Mouse (Mus musculus) left cerebral cortex, adult 8-10 months (tissue): Measurements from ENCODE around the gene Atad3a. TPM values are rescaled to one million over a fixed set of nuclear protein-coding genes. Genes with fewer than 3 reads are reported as not detected.

Source experiments
- DNase-seq, 2 experiments: peaks; one replicate each; pipeline ENCODE4 v3.0.0; 2022; ENCODE audit warnings: low spot score in 2 of 2
- total RNA-seq, 4 experiments: library from RNA; stranded (reverse); gene quantifications; 2 replicates each; pipeline ENCODE4 v1.2.4; 2022

Atad3a gene
- total RNA-seq, 4 experiments from 2014 or later = 41.3 to 55.7 (median 51.1) TPM

GRCm38 (mm10) chr4:155739741-155740636 is 20.9 kb downstream of the Atad3a start:
- DNase-seq = no peak

DNA sequence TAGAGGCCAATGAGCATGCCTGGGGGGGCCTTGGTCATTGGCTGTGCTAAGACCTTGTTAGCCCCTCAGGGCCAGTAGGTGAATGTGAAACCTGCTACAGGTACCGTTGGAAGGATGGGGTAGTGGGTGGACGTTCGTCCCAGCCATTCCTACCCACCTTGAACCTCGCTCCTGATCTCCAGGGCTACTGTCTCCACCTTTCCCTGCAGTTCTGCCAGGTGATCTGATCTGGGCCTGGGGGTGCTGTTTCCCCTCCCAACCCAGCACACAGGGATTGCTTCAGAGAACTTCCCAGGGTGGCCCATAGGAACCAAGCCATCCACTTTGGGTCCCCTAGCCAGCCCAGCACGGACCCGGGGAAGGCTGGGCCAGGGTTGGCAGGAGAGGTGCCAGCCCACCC is 21.7 kb downstream of the Atad3a start:
- DNase-seq = no peak

- DNase-seq = peak in 1 of 2 experiments; percentile 73
Observed at GRCm38 (mm10) chr4:155738262-155738661, 22.6 kb downstream of the Atad3a start.

GRCm38 (mm10) chr4:155736421-155736820 is 24.5 kb downstream of the Atad3a start:
- DNase-seq = no peak

DNA sequence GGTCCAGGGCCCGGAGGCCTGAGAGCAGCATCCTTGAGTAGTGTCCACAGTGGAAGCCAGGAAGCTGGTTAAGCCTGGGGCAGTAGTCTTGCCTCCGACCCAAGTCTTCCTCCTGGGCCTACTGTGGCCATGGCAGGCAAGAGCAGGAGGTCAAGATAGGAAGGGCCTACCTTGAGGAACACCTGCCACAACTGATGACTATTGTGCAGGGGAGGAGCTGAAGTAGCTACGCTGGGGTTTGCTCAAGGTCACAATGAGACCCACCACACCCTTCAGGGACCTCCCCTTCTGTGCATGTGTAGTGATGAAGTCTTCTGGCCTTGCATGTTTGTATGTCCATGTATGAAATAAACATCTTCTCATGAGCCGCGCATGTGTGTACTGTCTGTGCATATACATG is 25.1 kb downstream of the Atad3a start:
- DNase-seq = no peak

GRCm38 (mm10) chr4:155734951-155735702 is 25.8 kb downstream of the Atad3a start:
- DNase-seq = peak in 1 of 2 experiments; percentile 50

DNA sequence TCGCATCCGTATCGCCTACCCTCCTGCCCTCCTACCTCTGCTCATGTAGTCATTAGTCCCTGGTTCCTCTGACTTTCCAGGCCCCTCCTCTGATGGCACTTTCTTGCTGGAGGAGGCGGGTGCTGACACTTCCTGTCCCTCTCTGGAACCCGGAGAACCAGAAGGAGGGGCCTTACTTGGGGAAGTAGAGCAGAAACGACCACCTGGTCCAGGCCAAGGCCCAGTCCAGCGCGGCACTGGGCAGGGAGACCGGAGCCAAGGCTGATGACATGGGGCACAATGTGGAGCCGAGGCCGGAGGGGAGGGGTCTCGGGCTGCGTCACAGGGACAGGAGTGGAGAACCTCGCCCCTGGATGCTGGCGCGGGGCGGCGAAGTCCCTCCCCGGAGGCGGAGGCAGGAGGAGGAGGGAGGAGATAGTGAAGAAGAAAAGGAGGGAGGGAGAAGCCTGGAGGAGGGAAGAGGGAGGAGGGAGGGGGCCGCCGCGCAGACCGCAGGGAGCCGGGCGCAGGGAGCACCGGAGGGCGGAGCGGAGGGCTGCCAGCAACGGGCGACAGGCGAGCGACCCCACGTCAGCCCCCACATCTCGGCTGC is 26.4 kb downstream of the Atad3a start, which contains the start of gene Tmem240:
Tmem240 (plus strand) TSS at position 451 of the 592 bp plus-strand sequence.
- peak; percentile 78 to 92 for DNase-seq

DNA sequence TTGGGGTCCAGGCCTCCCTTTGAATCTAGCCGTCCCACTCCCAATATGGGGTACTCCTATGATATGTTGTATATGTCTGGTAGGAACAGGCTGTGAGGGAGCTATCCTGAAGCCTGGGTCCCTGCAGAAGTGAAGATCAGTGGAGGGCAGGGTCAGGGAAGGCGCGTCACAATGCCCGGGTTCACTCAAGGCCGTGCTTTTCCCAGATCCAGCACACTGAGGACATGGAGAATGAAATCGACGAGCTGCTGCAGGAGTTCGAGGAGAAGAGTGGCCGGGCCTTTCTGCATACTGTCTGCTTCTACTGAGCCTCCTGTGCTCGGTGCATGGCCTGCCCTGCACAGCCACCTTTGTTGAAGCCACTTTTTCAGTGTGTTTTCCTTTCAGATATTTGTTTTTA is 27.6 kb downstream of the Atad3a start:
- no peak for DNase-seq

DNA sequence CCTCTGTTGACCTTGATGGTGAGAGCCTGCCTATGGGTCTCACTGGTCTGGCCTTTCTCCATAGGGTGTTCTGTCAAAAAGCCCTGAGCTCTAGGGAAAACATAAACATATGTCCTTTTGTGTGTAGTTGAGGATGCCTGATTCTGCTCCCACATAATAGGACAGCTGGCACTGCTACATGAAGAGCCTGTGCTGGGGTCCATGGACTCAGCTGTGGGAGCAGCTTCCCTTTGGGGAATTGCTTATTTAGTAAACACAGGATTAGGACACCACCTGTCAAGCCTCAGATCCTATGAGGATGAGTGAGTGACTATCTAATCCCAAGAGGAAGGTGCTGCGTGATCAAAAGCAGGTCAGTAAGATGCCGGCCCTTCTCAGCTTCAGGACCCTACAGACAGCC is 32.9 kb downstream of the Atad3a start:
- no peak for DNase-seq

DNA sequence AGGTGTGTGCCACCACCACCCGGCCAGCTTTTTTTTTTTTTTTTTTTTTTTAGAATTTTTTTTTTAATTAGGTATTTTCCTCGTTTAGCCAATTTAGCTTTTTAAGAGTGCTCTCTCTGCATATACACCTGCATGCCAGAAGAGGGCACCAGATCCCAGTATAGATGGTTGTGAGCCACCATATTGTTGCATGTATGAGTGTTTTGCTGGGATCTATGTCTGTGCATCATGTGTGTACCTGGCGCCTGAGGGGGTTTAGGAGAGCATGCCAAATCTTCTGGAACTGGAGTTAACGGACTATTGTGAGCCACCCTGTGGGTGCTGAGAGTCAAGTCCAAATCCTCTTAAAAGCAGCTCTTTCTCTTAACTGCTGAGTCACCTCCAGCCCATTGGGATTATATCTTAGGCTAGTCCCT is 39.2 kb downstream of the Atad3a start:
- no peak for DNase-seq

DNA sequence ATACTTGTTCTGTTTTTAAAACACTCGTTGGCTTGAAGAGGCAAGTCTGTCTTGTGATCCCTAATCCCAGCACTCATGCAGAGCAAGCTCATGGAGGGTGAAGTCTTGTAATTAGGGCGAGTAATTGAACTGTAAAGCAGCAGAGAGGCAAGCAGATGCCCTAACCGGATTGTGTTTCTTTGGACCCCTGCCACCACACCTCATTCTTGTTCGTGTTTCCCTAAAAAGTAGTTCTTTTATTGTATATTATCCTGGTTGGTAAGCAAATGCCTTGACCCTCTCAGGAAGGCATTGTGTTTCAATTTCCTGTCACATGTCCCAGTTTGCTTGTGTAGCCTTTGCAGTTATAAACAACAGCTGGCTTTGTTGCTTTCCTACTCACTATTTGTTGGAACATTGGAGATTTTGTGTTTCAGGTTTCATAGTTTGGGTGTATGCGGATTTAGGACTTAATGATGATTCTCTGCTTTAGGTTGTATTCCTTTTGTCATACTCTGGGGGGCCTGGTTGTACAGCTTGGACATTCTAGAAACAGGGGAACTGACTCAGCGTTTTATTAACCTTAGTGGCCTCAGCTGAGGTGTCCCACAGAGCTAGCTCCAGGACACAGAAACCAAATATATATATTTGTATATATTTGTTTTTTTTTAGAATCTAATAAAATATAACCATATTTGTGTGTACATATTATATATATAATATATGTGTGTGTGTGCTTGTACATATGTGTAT is 50.2 kb downstream of the Atad3a start:
- no peak for DNase-seq

- DNase-seq = no peak
Observed at GRCm38 (mm10) chr4:155708988-155709387, 51.9 kb downstream of the Atad3a start.

DNA sequence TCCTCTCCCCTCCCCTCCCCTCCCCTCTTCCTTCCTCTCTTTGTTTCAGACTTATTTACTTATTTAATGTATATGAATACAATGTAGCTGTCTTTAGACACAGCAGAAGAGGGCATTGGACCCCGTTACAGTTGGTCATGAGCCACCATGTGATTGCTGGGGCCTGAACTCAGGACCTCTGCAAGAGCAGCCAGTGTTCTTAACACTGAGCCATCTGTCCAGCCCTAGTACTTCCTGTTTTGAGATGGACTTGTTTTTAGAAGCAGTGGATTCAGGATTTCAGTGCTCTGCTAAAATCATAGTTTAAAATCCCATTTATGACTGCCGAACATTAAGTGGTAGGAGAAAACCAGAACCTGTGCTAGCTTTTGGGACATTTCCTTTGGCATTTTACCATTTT is 52.3 kb downstream of the Atad3a start:
- DNase-seq = no peak

DNA sequence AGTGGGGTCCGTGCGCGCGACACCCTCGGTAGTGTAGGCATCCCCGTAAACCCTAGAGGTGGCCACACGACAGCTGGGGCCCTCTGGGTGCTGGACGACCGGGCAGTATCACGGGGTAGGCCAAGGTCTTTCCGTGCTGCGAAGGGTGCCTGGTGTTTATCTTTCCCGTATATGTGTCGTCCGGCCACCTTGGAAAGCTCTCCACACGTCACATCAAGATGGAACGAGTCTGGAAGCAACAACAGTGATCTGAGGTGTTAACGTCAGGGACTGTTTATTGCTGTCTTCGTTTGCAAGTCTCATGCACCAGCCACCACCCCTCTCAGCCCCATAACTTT is 55.3 kb downstream of the Atad3a start:
- no peak for DNase-seq

DNA sequence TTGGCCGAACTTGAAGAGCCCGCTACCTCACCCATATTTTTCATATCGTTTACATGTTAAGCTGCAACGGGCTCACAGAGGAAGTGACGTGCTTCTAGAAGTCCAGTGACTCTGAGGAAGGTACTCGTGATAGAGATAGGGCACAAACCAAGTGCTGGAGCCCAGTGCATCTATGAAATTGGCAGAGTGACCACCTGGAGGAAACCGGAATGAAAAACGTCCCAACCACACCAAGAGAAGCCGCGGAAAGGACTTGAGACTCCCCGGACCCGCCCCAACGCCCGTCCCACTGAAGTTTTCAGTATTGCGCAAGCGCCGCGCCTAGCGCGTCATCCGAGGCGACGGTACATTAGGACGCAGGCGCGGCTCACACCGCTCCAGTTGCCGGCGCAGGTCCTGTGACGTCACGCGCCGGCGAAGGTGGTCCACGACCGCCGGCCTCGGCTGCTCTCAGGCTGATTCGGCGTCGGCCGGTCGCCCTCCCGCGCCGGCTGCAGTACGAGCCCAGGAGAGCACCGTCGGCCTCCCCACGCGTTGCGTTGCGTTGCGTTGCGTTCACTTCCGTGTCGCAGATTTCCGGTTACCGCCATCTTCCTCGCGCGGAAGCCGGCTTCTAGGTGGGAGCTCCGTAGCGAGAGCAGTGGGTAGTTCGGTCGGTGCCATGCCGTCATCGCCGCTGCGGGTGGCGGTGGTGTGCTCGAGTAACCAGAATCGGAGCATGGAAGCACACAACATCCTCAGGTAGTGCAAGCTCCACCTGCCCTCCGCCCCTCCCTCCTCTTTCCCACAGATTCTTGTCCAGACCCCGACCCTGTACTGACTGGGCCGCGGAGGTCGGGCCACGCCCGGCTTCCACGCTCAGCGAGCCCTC is 55.9 kb downstream of the Atad3a start, which contains the start of gene Ssu72:
Ssu72 (plus strand) TSS at position 80 of the 871 bp plus-strand sequence.
- peak; percentile 92 to 98 for DNase-seq

GRCm38 (mm10) chr4:155703425-155703929 is 57.4 kb downstream of the Atad3a start:
- DNase-seq = no peak

GRCm38 (mm10) chr4:155700425-155700824 is 60.5 kb downstream of the Atad3a start:
- DNase-seq = no peak

GRCm38 (mm10) chr4:155696261-155697255 is 64.3 kb downstream of the Atad3a start:
- no peak for DNase-seq

GRCm38 (mm10) chr4:155695531-155696062 is 65.3 kb downstream of the Atad3a start:
- DNase-seq = no peak
